Mouse (Mus musculus): ENCODE data around the gene Gatad2a.

The Gatad2a gene

DNA sequence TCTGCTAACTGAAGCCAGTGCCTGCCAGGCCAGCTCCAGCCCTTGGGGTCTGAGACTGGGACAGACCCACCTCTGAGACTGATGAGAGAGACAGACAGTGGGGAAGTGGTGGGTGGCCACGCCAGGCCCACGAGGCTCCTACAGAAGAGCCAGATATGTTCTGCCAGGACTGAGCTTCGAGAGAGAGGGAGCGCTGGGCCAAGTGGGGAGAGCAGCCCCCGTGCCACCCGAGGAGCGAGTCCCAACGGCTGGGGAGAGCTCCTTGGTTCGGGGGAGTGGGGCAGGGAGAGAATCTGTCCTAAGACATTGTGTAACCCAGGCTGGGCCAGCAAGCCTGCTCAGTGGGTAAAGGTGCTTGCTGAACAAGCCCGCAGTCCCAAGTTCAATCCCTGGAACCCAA lies 119.2 kb downstream of the Gatad2a start:
- peaks cover 17% of the 10 kb centered on the region for H3K4me1 ChIP-seq (replicated peaks; ENCODE audit: low read depth, low read length)
- peaks cover 42% of the 10 kb centered on the region for H3K27me3 ChIP-seq (ENCODE audit: insufficient read depth, low read length)
- H3K4me3 ChIP-seq (replicated peaks; ENCODE audit: low read length), result no peak overlapping the region
- no peaks in the 10 kb centered on the region for H3K36me3 ChIP-seq (ENCODE audit: insufficient read depth, low read length)
- TF ChIP-seq CTCF (conservative IDR thresholded peaks at IDR 0.05; ENCODE audit: low read length) (no peak), NANOG (IDR thresholded peaks at IDR 0.05; ENCODE audit: borderline replicate concordance, low read length) (no peak), POU5F1 (IDR thresholded peaks at IDR 0.05; ENCODE audit: borderline replicate concordance, low read length) (no peak)
- no peaks in the 10 kb centered on the region for H3K9me3 ChIP-seq (ENCODE audit: low read length)

DNA sequence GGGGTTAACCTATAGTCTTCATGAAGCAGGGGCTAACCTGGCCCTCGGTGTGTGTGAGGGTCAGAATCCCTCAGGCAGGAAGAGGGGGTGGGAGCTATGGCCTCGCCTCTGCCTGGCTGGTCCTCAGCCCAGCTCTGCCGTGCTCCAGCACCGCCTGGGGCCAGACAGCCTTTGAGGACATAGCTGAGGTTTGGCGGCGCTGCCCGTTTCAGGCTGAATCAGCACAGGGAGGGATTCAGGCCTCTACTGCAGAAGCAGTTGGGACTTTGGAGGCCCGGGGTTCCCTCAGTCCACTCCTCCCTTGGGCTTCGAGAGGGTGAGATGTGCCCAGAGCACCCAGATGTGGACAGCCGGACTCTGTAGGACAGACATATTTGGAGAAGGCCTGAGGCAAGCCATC lies 120.1 kb downstream of the Gatad2a start:
- TF ChIP-seq POU5F1 (IDR thresholded peaks at IDR 0.05; ENCODE audit: borderline replicate concordance, low read length), result no peak
- no peak for TF ChIP-seq CTCF (conservative IDR thresholded peaks at IDR 0.05; ENCODE audit: low read length)
- TF ChIP-seq NANOG (IDR thresholded peaks at IDR 0.05; ENCODE audit: borderline replicate concordance, low read length), result no peak
- H3K27me3 ChIP-seq (ENCODE audit: insufficient read depth, low read length), result peaks cover 33% of the 10 kb centered on the region
- peaks cover 17% of the 10 kb centered on the region for H3K4me1 ChIP-seq (replicated peaks; ENCODE audit: low read depth, low read length)
- no peaks in the 10 kb centered on the region for H3K36me3 ChIP-seq (ENCODE audit: insufficient read depth, low read length)
- H3K9me3 ChIP-seq (ENCODE audit: low read length), result no peaks in the 10 kb centered on the region
- no peak overlapping the region for H3K4me3 ChIP-seq (replicated peaks; ENCODE audit: low read length)

DNA sequence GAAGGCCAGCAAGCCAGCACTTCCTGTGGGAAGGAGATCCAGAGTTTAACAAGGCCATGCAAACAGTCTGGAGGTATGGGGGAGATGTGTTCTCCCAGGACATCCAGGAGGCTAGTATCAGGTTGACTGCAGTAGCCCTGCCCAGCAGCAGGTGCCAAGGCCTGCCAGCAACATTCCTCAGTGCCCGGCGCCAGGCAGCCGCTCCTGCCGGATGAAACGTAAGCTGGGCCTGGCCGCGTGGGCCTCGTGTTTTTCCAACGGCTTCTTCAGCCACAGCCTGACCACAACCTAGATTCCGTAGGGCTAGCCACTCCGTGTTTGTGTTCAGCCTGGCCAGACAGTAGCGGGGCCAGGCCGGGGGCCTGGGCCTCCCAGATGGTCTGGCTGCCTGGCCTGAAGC lies 121.5 kb downstream of the Gatad2a start:
- Histone ChIP-seq H3K36me3 (ENCODE audit: insufficient read depth, low read length) (no peaks in the 10 kb centered on the region), H3K4me3 (replicated peaks; ENCODE audit: low read length) (no peak overlapping the region), H3K9me3 (ENCODE audit: low read length) (no peaks in the 10 kb centered on the region), H3K4me1 (replicated peaks; ENCODE audit: low read depth, low read length) (peaks cover 6% of the 10 kb centered on the region), H3K27me3 (ENCODE audit: insufficient read depth, low read length) (peaks cover 19% of the 10 kb centered on the region)
- no peak for TF ChIP-seq CTCF (conservative IDR thresholded peaks at IDR 0.05; ENCODE audit: low read length)
- TF ChIP-seq POU5F1 (IDR thresholded peaks at IDR 0.05; ENCODE audit: borderline replicate concordance, low read length), result no peak
- no peak for TF ChIP-seq NANOG (IDR thresholded peaks at IDR 0.05; ENCODE audit: borderline replicate concordance, low read length)

DNA sequence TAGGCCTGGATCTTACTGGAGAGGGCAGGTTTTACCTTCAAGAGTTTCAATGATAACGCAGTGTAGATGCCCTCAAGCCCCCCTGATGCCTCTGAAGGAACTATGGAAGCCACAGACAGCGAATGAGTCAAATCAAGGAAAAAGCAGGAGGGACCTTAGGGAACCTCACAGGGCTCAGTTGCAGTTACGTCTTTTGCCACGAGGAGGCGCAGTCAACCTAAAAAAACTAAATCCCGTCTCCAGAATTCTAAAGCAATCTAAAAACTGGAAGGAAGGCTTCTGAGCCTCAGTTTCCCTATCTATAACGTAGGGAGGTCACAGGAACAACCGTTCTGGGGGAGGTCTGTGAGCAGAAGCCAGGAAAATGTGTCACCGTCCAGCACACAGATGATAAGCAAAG lies 122.0 kb downstream of the Gatad2a start:
- Histone ChIP-seq H3K4me1 (replicated peaks; ENCODE audit: low read depth, low read length) (peaks cover 6% of the 10 kb centered on the region), H3K27me3 (ENCODE audit: insufficient read depth, low read length) (peaks cover 14% of the 10 kb centered on the region), H3K4me3 (replicated peaks; ENCODE audit: low read length) (no peak overlapping the region), H3K36me3 (ENCODE audit: insufficient read depth, low read length) (no peaks in the 10 kb centered on the region), H3K9me3 (ENCODE audit: low read length) (no peaks in the 10 kb centered on the region)
- TF ChIP-seq POU5F1 (IDR thresholded peaks at IDR 0.05; ENCODE audit: borderline replicate concordance, low read length) (no peak), NANOG (IDR thresholded peaks at IDR 0.05; ENCODE audit: borderline replicate concordance, low read length) (no peak), CTCF (conservative IDR thresholded peaks at IDR 0.05; ENCODE audit: low read length) (peak; percentile 99)

DNA sequence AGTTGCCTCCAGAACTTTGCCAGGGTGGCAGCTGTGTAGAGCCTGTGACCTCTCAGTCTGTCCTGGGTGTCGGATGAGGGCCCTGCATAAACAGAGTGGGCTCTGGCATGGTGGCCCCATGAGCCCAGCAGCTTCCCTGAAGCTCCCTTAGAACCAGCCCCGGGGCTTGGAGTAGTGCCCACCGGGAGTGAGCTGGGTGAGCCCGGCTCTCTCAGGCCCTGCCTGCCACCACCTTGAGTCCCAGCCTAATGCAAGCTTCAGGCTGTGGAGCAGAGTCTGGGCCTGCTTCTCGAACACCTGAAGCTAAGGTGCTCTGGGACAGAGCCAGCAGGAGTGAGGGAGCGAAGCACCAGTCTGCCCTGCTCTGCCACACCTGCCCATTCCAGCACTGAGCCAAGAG lies 125.3 kb downstream of the Gatad2a start:
- no peak overlapping the region for H3K4me3 ChIP-seq (replicated peaks; ENCODE audit: low read length)
- no peaks in the 10 kb centered on the region for H3K36me3 ChIP-seq (ENCODE audit: insufficient read depth, low read length)
- peaks cover 3% of the 10 kb centered on the region; the same call in 1 of the 2 replicates for H3K27me3 ChIP-seq (ENCODE audit: insufficient read depth, low read length)
- TF ChIP-seq CTCF (conservative IDR thresholded peaks at IDR 0.05; ENCODE audit: low read length), result no peak
- no peaks in the 10 kb centered on the region for H3K4me1 ChIP-seq (replicated peaks; ENCODE audit: low read depth, low read length)
- H3K9me3 ChIP-seq (ENCODE audit: low read length), result no peaks in the 10 kb centered on the region

DNA sequence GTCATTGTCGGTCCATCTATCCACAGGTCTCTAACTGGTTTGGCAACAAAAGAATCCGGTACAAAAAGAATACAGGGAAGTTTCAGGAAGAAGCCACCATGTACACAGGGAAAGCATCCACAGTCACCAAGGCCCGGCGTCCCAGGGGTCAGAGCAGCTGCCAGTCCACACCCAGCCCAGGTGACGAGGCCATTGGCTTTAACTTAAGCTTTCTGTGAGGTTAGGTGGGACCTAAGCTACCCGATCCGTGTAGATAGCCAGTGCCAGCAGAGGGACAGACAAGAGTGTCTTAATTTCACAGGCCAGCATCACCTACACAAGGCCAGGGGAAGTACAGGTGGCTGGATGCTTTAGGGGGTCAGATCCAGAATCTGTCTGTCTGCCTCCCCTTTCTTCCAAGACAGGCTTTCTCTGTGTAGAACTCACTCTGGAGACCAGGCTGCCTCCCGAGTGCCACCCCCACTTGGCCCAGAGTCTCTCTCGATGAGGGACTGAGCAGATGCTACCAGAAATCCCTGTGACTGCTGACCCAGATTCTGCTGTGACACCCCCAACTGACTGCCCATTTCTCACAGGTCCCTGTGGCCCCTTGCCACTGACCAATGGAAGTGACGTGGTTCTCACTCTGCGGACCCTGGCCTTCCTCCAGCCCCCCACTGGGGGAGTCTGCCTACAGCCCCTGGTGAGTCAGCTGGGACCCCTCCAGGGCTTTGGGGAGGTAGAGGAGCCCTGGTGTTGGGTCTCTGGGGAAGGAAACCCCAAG lies 126.0 kb downstream of the Gatad2a start:
- Histone ChIP-seq H3K4me1 (replicated peaks; ENCODE audit: low read depth, low read length) (no peaks in the 10 kb centered on the region), H3K27me3 (ENCODE audit: insufficient read depth, low read length) (peaks cover 3% of the 10 kb centered on the region; the same call in 1 of the 2 replicates), H3K4me3 (replicated peaks; ENCODE audit: low read length) (no peak overlapping the region), H3K9me3 (ENCODE audit: low read length) (no peaks in the 10 kb centered on the region), H3K36me3 (ENCODE audit: insufficient read depth, low read length) (no peaks in the 10 kb centered on the region)
- TF ChIP-seq NANOG (IDR thresholded peaks at IDR 0.05; ENCODE audit: borderline replicate concordance, low read length) (no peak), CTCF (conservative IDR thresholded peaks at IDR 0.05; ENCODE audit: low read length) (no peak), POU5F1 (IDR thresholded peaks at IDR 0.05; ENCODE audit: borderline replicate concordance, low read length) (no peak)

DNA sequence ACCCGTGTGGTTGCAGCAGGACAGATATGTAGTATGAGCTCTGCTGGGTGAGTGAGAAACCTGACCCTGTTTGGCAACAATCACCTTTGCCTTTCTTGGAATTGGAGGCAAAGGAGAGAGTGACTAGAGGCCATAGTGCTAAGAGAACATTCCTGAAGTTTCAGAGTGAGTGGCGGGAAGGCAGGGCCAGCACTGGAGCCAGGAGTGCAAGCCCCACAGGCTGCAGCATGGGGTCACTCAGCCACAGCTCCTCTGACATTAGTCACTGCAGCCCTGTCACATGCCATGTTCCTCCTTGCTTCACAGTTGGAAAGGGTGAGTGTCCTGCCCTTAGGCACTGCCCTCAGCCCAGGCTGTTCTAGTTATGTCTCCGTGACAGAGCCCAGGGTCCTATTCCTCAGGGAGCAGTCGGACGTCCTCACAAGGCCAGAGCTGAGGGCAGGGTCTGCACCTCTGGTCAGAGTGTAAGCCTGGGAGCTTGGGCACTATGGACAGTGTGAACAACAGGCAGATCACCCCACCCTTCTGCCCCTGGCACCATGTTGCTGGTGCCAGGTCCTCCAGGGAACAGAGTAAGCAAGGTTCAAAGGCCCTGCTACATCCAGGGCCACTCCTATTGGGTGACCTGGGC lies 128.4 kb downstream of the Gatad2a start:
- Histone ChIP-seq H3K36me3 (ENCODE audit: insufficient read depth, low read length) (no peaks in the 10 kb centered on the region; the same call in 1 of the 2 replicates), H3K27me3 (ENCODE audit: insufficient read depth, low read length) (peaks cover 3% of the 10 kb centered on the region; the same call in 1 of the 2 replicates), H3K4me1 (replicated peaks; ENCODE audit: low read depth, low read length) (no peaks in the 10 kb centered on the region), H3K9me3 (ENCODE audit: low read length) (no peaks in the 10 kb centered on the region), H3K4me3 (replicated peaks; ENCODE audit: low read length) (no peak overlapping the region)
- TF ChIP-seq NANOG (IDR thresholded peaks at IDR 0.05; ENCODE audit: borderline replicate concordance, low read length) (no peak), CTCF (conservative IDR thresholded peaks at IDR 0.05; ENCODE audit: low read length) (no peak), POU5F1 (IDR thresholded peaks at IDR 0.05; ENCODE audit: borderline replicate concordance, low read length) (no peak)

DNA sequence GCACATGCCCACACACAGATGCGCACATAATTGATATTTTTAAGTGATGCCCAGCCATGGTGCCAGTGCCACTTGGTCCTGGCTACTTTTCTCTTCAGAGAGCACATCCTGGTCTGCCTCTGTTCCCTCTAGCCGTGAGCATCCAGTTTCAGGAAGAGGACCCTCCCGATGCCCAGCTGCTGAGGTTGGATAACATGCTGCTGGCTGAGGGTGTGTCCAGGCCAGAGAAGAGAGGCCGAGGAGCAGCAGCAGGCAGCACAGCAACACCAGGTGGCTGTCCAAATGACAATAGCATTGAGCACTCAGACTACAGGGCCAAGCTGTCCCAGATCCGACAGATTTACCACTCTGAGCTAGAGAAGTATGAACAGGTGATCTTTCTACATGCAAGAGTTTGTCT lies 132.0 kb downstream of the Gatad2a start:
- Histone ChIP-seq H3K4me3 (replicated peaks; ENCODE audit: low read length) (no peak overlapping the region), H3K4me1 (replicated peaks; ENCODE audit: low read depth, low read length) (peaks cover 7% of the 10 kb centered on the region), H3K36me3 (ENCODE audit: insufficient read depth, low read length) (no peaks in the 10 kb centered on the region; the same call in 1 of the 2 replicates), H3K27me3 (ENCODE audit: insufficient read depth, low read length) (peaks cover 3% of the 10 kb centered on the region; the same call in 1 of the 2 replicates), H3K9me3 (ENCODE audit: low read length) (no peaks in the 10 kb centered on the region)
- TF ChIP-seq POU5F1 (IDR thresholded peaks at IDR 0.05; ENCODE audit: borderline replicate concordance, low read length) (no peak), CTCF (conservative IDR thresholded peaks at IDR 0.05; ENCODE audit: low read length) (no peak), NANOG (IDR thresholded peaks at IDR 0.05; ENCODE audit: borderline replicate concordance, low read length) (no peak)
